Mouse (Mus musculus) kidney, adult 2 months (tissue): ENCODE data around the gene Parp8. TPM values are rescaled to one million over a fixed set of nuclear protein-coding genes. Genes with fewer than 3 reads are reported as not detected.
A peak's percentile ranks its signal among the peaks of the same experiment; 100 is the strongest.

Experiments
- DNase-seq: peaks from one replicate; pipeline ENCODE4 v3.0.0; 2021
- H3K27ac ChIP-seq: fragments of 200-500 bp; 2 replicates; pipeline ENCODE4 v1.5.1; 2012; ENCODE audit warnings: low read depth, low read length, control low read depth, inconsistent platforms; ENCODE audit not compliant: insufficient read depth
- H3K27me3 ChIP-seq: fragments of 200-500 bp; replicated peaks from 2 replicates; pipeline ENCODE4 v1.6.1; 2012; ENCODE audit warnings: mild to moderate bottlenecking, moderate library complexity, low read length, inconsistent platforms; ENCODE audit not compliant: control insufficient read depth, insufficient read depth
- H3K36me3 ChIP-seq: fragments of 200-500 bp; 2 replicates; pipeline ENCODE4 v1.6.1; 2012; ENCODE audit warnings: mild to moderate bottlenecking, moderate library complexity, low read length, inconsistent platforms; ENCODE audit not compliant: control insufficient read depth, insufficient read depth
- H3K4me1 ChIP-seq: fragments of 200-500 bp; 2 replicates; pipeline ENCODE4 v1.6.1; 2011; ENCODE audit warnings: low read length; ENCODE audit not compliant: control insufficient read depth, insufficient read depth
- H3K4me3 ChIP-seq: fragments of 200-500 bp; 2 replicates; pipeline ENCODE4 v1.5.1; 2011; ENCODE audit warnings: mild to moderate bottlenecking, low read depth, low read length, control low read depth; ENCODE audit not compliant: insufficient read depth
- CTCF ChIP-seq: fragments of 200-500 bp; conservative IDR thresholded peaks from 2 replicates; pipeline ENCODE4 v1.5.1; 2011; ENCODE audit warnings: low read depth, mild to moderate bottlenecking, control low read depth, low read length, moderate library complexity, mixed read lengths; ENCODE audit not compliant: insufficient read depth, insufficient read length
- POLR2A ChIP-seq: fragments of 200-500 bp; IDR thresholded peaks from one replicate; pipeline ENCODE4 v1.6.1; 2011; ENCODE audit warnings: low read depth, low read length, control low read depth
- WGBS: fragments of 180-500 bp; shearing (Covaris S2); methylation state at CpG from one replicate; pipeline ENCODE4 v1.1.7; 2018; 5-methylcytosine and 5-hydroxymethylcytosine counted together
- polyA plus RNA-seq: library from polyadenylated mRNA; depleted of rRNA; stranded (reverse); fragments of >200 nt; gene quantifications from 2 replicates; pipeline ENCODE4 v1.2.3, GENCODE M21; 2012

The Parp8 gene
- polyA plus RNA-seq, 1 experiment: 10.1 TPM

GRCm38 (mm10) chr13:117041021-117041420 lies 15.7 kb upstream of the Parp8 start:
- no peaks in the 10 kb centered on the region for H3K27me3 ChIP-seq
- H3K36me3 ChIP-seq: no peaks in the 10 kb centered on the region
- no peak for TF ChIP-seq POLR2A
- no peak for TF ChIP-seq CTCF
- no peak overlapping the region for H3K27ac ChIP-seq
- DNase-seq: no peak
- no peaks in the 10 kb centered on the region for H3K4me1 ChIP-seq
- H3K4me3 ChIP-seq: no peak overlapping the region

- TF ChIP-seq CTCF (no peak), POLR2A (no peak)
- Histone ChIP-seq H3K36me3 (no peaks in the 10 kb centered on the region), H3K4me3 (no peak overlapping the region), H3K4me1 (no peaks in the 10 kb centered on the region), H3K27me3 (no peaks in the 10 kb centered on the region), H3K27ac (no peak overlapping the region)
- WGBS: 89% methylated on average over 5 of the region's 5 CpGs
- no peak for DNase-seq
These were observed 10.9 kb upstream of the Parp8 start for GRCm38 (mm10) chr13:117036277-117036676.

- H3K27me3 ChIP-seq: no peaks in the 10 kb centered on the region
- 57% methylated on average over 2 of the region's 2 CpGs for WGBS
- no peak overlapping the region for H3K4me3 ChIP-seq
- TF ChIP-seq POLR2A (no peak), CTCF (no peak)
- no peaks in the 10 kb centered on the region for H3K36me3 ChIP-seq
- no peak overlapping the region for H3K27ac ChIP-seq
- H3K4me1 ChIP-seq: no peaks in the 10 kb centered on the region
- no peak for DNase-seq
These were observed 9.8 kb upstream of the Parp8 start for GRCm38 (mm10) chr13:117035121-117035520.

GRCm38 (mm10) chr13:117034676-117035075 lies 9.3 kb upstream of the Parp8 start:
- H3K27ac ChIP-seq: no peak overlapping the region
- TF ChIP-seq POLR2A: no peak
- TF ChIP-seq CTCF: no peak
- no peaks in the 10 kb centered on the region for H3K4me1 ChIP-seq
- WGBS: 84% methylated on average over 1 of the region's 1 CpGs
- H3K27me3 ChIP-seq: no peaks in the 10 kb centered on the region
- no peak for DNase-seq
- H3K36me3 ChIP-seq: no peaks in the 10 kb centered on the region
- H3K4me3 ChIP-seq: no peak overlapping the region

- Histone ChIP-seq H3K4me1 (no peaks in the 10 kb centered on the region), H3K4me3 (no peak overlapping the region), H3K36me3 (no peaks in the 10 kb centered on the region), H3K27me3 (no peaks in the 10 kb centered on the region), H3K27ac (no peak overlapping the region)
- WGBS: 81% methylated on average over 5 of the region's 5 CpGs
- DNase-seq: no peak
- no peak for TF ChIP-seq POLR2A
- TF ChIP-seq CTCF: no peak
These were observed 8.5 kb upstream of the Parp8 start for GRCm38 (mm10) chr13:117033676-117034308.

- Histone ChIP-seq H3K4me3 (no peak overlapping the region), H3K4me1 (no peaks in the 10 kb centered on the region), H3K27me3 (no peaks in the 10 kb centered on the region), H3K27ac (no peak overlapping the region), H3K36me3 (no peaks in the 10 kb centered on the region)
- DNase-seq: no peak
- no peak for TF ChIP-seq POLR2A
- no peak for TF ChIP-seq CTCF
- WGBS: 95% methylated on average over 1 of the region's 1 CpGs
These were observed 7.1 kb upstream of the Parp8 start for GRCm38 (mm10) chr13:117032402-117032801.

- Histone ChIP-seq H3K4me1 (no peaks in the 10 kb centered on the region), H3K27me3 (no peaks in the 10 kb centered on the region), H3K36me3 (no peaks in the 10 kb centered on the region), H3K27ac (no peak overlapping the region), H3K4me3 (no peak overlapping the region)
- peak; percentile 30 for DNase-seq
- no peak for TF ChIP-seq CTCF
- no peak for TF ChIP-seq POLR2A
- WGBS: 44% methylated on average over 6 of the region's 6 CpGs
These were observed 6.2 kb upstream of the Parp8 start for GRCm38 (mm10) chr13:117031546-117031945.
